Mouse (Mus musculus): ENCODE data around the gene Nfe2l3. TPM values are rescaled to one million over a fixed set of nuclear protein-coding genes. Genes with fewer than 3 reads are reported as not detected.

Nfe2l3 gene
- total and polyA plus RNA-seq, 3 experiments: 0.14 to 0.17 TPM; not detected in 1

DNA sequence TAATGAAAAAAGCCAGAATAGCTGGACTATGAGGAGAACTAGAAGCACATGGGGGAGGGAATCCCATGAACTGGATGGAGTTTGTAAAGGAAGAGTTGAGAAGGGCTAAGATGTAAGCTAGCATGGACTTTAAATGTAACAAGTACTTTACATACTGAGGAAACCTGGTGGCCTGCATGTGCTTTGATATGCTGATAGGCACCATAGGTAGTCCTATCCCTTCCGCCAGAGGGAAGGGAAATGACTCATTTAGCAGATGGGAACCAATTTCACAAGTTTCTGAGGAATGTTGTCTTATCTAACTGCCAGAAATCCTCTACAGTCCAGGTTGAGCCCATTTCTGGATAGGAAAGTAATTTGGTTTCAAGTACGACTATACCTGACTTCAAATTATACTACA is 53.2 kb downstream of the Nfe2l3 start:
- H3K27ac ChIP-seq (ENCODE audit: insufficient read depth, low read depth): no peak overlapping the region
- H3K9ac ChIP-seq (ENCODE audit: insufficient read depth, low read depth): no peak overlapping the region
- no peak overlapping the region for H3K4me2 ChIP-seq (ENCODE audit: insufficient read depth, low read depth, poor library complexity, severe bottlenecking)
- in situ Hi-C loops (cut with MboI; ENCODE audit: low pct_ligation_motif_present, low pct_unique_long_range_greater_than_20kb, low sequenced_read_pairs) (no loop called here), dilution Hi-C loops (cut with MboI; ENCODE audit: extremely low pct_ligation_motif_present, extremely low pct_unique_long_range_greater_than_20kb, low sequenced_read_pairs) (no loop called here)
- H3K4me1 ChIP-seq (ENCODE audit: control insufficient read depth in 1 of 2, insufficient read depth in 2 of 2): no peaks in the 10 kb centered on the region
- peaks cover 4% of the 10 kb centered on the region for H3K9me3 ChIP-seq (replicated peaks; ENCODE audit: low read length)
- TF ChIP-seq KAT2A (IDR thresholded peaks at IDR 0.05; ENCODE audit: insufficient replicate concordance, low read length) (no peak), POLR2A (IDR thresholded peaks at IDR 0.05; ENCODE audit: low read depth, low read length) (no peak), SMC3 (IDR thresholded peaks at IDR 0.05; ENCODE audit: low read depth, low read length) (no peak), NRF1 (IDR thresholded peaks at IDR 0.05; ENCODE audit: low read depth, low read length) (no peak), ZNF384 (IDR thresholded peaks at IDR 0.05; ENCODE audit: low read depth, low read length) (no peak), ZKSCAN1 (IDR thresholded peaks at IDR 0.05; ENCODE audit: borderline replicate concordance, low read depth, low read length) (no peak), E2F4 (IDR thresholded peaks at IDR 0.05; ENCODE audit: insufficient replicate concordance, low read depth, low read length) (no peak), TCF12 (IDR thresholded peaks at IDR 0.05; ENCODE audit: low read depth, low read length) (no peak), TBP (conservative IDR thresholded peaks at IDR 0.05; ENCODE audit: low read depth, low read length) (no peak), CHD1 (IDR thresholded peaks at IDR 0.05; ENCODE audit: low read depth, low read length) (no peak), USF2 (conservative IDR thresholded peaks at IDR 0.05; ENCODE audit: low read depth, low read length) (no peak), ETS1 (conservative IDR thresholded peaks at IDR 0.05; ENCODE audit: low read depth, low read length) (no peak), HCFC1 (IDR thresholded peaks at IDR 0.05; ENCODE audit: low read depth, low read length) (no peak), RCOR1 (conservative IDR thresholded peaks at IDR 0.05; ENCODE audit: low read depth, low read length) (no peak), PAX5 (IDR thresholded peaks at IDR 0.05; ENCODE audit: low read length) (no peak), MXI1 (IDR thresholded peaks at IDR 0.05; ENCODE audit: low read depth, low read length) (no peak)
- H3K27me3 ChIP-seq (replicated peaks): no peaks in the 10 kb centered on the region
- DNase-seq (ENCODE audit: extremely low read depth): no peak
- no peak overlapping the region for H3K4me3 ChIP-seq (replicated peaks in 1 of 3; ENCODE audit: low read depth in 2 of 3, low read length in 2 of 3, poor library complexity in 1 of 3)
- H3K79me2 ChIP-seq (replicated peaks; ENCODE audit: control insufficient read depth, extremely low read depth, insufficient read depth, poor library complexity, severe bottlenecking): peaks cover 4% of the 10 kb centered on the region; the same call in 1 of the 2 replicates
- peaks cover 15 to 24% of the 10 kb centered on the region in 2 experiments for H3K36me3 ChIP-seq (replicated peaks in 1 of 2; ENCODE audit: control insufficient read depth in 1 of 2, insufficient read depth in 1 of 2, low read length in 1 of 2)

DNA sequence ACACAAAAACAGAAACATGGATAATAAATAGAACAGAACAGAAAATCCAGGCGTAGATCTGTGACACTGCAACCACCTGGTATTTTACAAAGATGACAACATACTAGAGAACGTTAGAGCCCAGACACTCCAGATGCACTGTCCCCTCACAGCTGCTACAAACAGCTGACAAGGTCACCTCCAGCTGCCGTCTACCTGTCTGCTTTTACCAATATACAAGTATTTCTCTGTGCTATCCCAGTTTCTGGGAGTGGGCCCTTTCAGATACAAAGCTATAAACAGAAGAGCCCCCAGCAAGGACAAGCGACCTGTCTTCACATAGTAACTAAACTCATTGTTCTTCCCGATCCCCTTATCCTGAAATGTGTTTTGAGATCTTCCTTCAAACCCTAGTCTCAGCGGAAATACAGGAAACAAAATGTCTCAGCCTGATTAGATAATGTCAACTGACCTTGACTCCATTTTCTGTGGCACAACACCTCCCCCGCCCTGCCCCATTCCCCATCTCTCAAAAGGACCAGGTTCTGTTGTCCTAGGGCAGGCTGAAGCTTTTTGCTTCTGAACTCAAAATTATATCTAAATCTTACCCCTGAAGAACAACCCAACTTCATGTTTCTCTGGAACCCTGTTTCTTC is 53.7 kb downstream of the Nfe2l3 start:
- no peak overlapping the region for H3K4me2 ChIP-seq (ENCODE audit: insufficient read depth, low read depth, poor library complexity, severe bottlenecking)
- peaks cover 12 to 19% of the 10 kb centered on the region in 2 experiments for H3K36me3 ChIP-seq (replicated peaks in 1 of 2; ENCODE audit: control insufficient read depth in 1 of 2, insufficient read depth in 1 of 2, low read length in 1 of 2)
- H3K4me3 ChIP-seq (replicated peaks in 1 of 3; ENCODE audit: low read depth in 2 of 3, low read length in 2 of 3, poor library complexity in 1 of 3): no peak overlapping the region
- TF ChIP-seq JUN (IDR thresholded peaks at IDR 0.05; ENCODE audit: insufficient read depth, low read depth, low read length) (no peak), POLR2A (IDR thresholded peaks at IDR 0.05; ENCODE audit: low read depth, low read length) (no peak), UBTF (IDR thresholded peaks at IDR 0.05; ENCODE audit: low read depth, low read length) (no peak), MAX (IDR thresholded peaks at IDR 0.05; ENCODE audit: low read length) (no peak), ZC3H11A (IDR thresholded peaks at IDR 0.05; ENCODE audit: low read depth, low read length) (no peak), CHD1 (IDR thresholded peaks at IDR 0.05; ENCODE audit: low read depth, low read length) (no peak), MXI1 (IDR thresholded peaks at IDR 0.05; ENCODE audit: low read depth, low read length) (no peak), MYC (IDR thresholded peaks at IDR 0.05; ENCODE audit: low read depth, low read length) (no peak), NRF1 (IDR thresholded peaks at IDR 0.05; ENCODE audit: low read depth, low read length) (no peak), ELF1 (IDR thresholded peaks at IDR 0.05; ENCODE audit: low read depth, low read length) (no peak), ZMIZ1 (IDR thresholded peaks at IDR 0.05; ENCODE audit: low read depth, low read length) (no peak), CHD2 (IDR thresholded peaks at IDR 0.05; ENCODE audit: low read length) (no peak), TCF12 (IDR thresholded peaks at IDR 0.05; ENCODE audit: low read depth, low read length) (no peak), ZKSCAN1 (IDR thresholded peaks at IDR 0.05; ENCODE audit: borderline replicate concordance, low read depth, low read length) (no peak), KAT2A (IDR thresholded peaks at IDR 0.05; ENCODE audit: insufficient replicate concordance, low read length) (no peak), RAD21 (IDR thresholded peaks at IDR 0.05; ENCODE audit: low read depth, low read length) (no peak)
- in situ Hi-C loops (cut with MboI; ENCODE audit: low pct_ligation_motif_present, low pct_unique_long_range_greater_than_20kb, low sequenced_read_pairs): no loop called here
- DNase-seq (ENCODE audit: extremely low read depth): no peak
- dilution Hi-C loops (cut with MboI; ENCODE audit: extremely low pct_ligation_motif_present, extremely low pct_unique_long_range_greater_than_20kb, low sequenced_read_pairs): no loop called here
- H3K27ac ChIP-seq (ENCODE audit: insufficient read depth, low read depth): no peak overlapping the region
- H3K4me1 ChIP-seq (ENCODE audit: control insufficient read depth in 1 of 2, insufficient read depth in 2 of 2): no peaks in the 10 kb centered on the region
- H3K9ac ChIP-seq (ENCODE audit: insufficient read depth, low read depth): no peak overlapping the region
- H3K9me3 ChIP-seq (replicated peaks; ENCODE audit: low read length): peaks cover 4% of the 10 kb centered on the region
- no peaks in the 10 kb centered on the region for H3K27me3 ChIP-seq (replicated peaks)
- no peaks in the 10 kb centered on the region for H3K79me2 ChIP-seq (replicated peaks; ENCODE audit: control insufficient read depth, extremely low read depth, insufficient read depth, poor library complexity, severe bottlenecking)

All from CH12.LX (cell line).